Mouse (Mus musculus): ENCODE results near the gene Krt5. TPM values are rescaled to one million over a fixed set of nuclear protein-coding genes. Genes with fewer than 3 reads are reported as not detected.
A peak's percentile ranks its signal among the peaks of the same experiment; 100 is the strongest.
"Not testable (repeated sequence)": the region's sequence is repeated elsewhere in the genome, so short reads cannot be mapped to it uniquely, and the experiment has no call there.

The Krt5 gene
- total RNA-seq (2021): not detected

DNA sequence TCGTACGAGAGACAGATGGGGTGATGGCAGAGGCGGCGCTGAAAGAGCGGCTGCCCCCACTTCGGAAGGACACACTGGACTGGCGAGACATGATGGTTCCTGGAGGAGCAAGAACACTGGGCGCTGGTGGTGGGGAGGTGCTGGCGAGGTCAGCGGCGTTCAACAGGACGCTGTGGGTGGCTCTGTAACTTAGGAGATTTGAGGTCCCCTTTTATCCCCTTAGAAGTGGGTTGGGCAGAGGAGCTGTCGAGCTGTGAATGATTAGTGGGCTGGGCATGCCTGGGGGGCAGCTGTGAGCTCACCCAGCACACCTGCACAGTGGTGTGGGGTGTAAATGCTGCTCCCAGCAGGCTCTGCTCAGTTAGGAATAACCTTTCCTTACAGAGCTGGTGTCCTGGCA, at the start of gene Krt5:
TSS of gene Krt5 (minus strand) at position 179 of the 400 bp plus-strand sequence.
- intact Hi-C loops (cut with DNase I): no loop called here
- no peak for DNase-seq (ENCODE audit: low spot score in 2 of 2)

GRCm38 (mm10) chr15:101742711-101743110, 30.0 kb upstream of the Krt5 start, which contains the start of gene Krt71:
Krt71 (minus strand) TSS chr15:101743109.
- intact Hi-C loops (cut with DNase I): no loop called here
- DNase-seq (ENCODE audit: low spot score in 2 of 2): no peak

DNA sequence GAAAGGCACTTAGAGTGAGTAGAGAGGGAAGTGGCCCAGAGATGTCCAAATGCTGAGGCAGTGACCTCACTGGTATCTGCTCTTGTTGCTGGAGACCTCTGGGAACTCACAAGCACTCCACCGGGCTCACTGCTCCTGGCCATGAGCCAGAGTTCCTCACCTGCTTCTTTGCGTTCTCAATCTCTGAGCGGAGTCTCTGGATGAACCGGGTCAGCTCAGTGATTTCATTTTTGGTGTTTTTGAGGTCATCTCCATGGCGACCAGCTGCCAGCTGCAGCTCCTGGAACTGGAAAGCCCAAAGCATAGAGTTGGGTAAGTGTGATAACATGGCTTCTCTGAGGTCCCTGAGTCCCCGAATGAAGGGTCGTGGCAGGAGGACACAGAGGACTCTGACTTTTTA, 25.1 kb upstream of the Krt5 start:
- no peak for DNase-seq (ENCODE audit: low spot score in 2 of 2)
- intact Hi-C loops (cut with DNase I): no loop called here

DNA sequence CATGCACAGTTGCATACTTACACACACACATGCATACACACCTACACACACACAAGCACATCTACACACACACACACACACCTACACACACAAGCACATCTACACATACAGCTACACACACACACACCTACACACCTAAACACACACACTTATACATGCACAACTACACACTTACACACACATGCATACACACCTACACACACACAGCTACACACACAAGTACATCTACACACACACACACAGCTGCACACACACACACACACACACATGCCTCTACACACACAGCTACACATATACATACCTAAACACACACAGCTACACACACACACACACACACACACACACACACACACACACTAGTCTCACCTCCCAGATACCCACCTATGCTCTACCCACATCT, 18.0 kb upstream of the Krt5 start:
- intact Hi-C loops (cut with DNase I): no loop called here
- no peak for DNase-seq (ENCODE audit: low spot score in 2 of 2)

GRCm38 (mm10) chr15:101724686-101725085, 12.0 kb upstream of the Krt5 start:
- no peak for DNase-seq (ENCODE audit: low spot score in 2 of 2)
- intact Hi-C loops (cut with DNase I): no loop called here

DNA sequence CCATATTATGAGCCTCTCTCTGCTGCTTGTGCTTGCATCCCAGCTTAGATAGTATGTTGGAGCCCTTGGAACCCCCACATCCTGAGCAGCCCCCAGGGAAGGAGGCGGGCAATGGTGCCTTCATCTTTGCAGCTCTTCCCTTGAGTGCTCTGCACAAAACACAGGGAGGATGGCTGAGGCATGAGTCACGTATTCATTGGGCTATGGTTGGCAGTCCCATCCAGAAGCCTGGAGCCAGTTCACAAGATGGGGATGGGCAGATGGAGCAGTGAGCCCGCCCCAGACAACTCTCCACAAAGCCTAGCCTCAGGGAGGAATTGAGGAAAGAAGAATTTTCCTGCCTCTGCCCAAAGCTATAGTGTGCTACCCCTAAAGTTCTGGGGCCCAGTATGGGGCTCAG, 3.1 kb upstream of the Krt5 start:
- intact Hi-C loops (cut with DNase I): no loop called here

GRCm38 (mm10) chr15:101714356-101714755, 1.7 kb upstream of the Krt5 start:
- DNase-seq (ENCODE audit: low spot score in 2 of 2): no peak
- intact Hi-C loops (cut with DNase I): no loop called here

More for the DNA sequence above, 3.1 kb upstream of the Krt5 start:
- DNase-seq (ENCODE audit: low spot score in 2 of 2): peak in 1 of 2 experiments; percentile 42

DNA sequence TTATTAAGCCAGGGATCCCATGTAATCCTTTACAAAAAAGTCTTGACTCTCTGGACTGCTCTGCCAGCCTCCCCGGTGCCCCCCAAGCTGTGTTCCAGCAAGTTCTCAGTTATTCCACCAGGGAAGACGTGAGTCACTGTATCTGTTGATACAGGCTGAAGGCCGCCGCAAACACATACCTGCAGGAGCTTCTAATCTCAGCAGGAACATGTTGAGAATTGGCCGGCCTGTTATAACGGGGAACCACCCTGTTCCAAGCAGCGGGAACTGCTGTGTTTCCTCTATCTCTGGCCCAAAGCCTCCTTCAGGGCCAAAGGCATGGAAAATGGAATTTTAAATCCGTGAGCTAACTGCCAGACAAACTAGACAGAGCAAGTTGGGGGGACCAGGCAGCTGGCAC, 1.0 kb upstream of the Krt5 start:
- DNase-seq (ENCODE audit: low spot score in 2 of 2): no peak
- intact Hi-C loops (cut with DNase I): no loop called here

- intact Hi-C loops (cut with DNase I): no loop called here
- no peak for DNase-seq (ENCODE audit: low spot score in 2 of 2)
These were observed 4.0 kb downstream of the Krt5 start for GRCm38 (mm10) chr15:101708683-101709082.

DNA sequence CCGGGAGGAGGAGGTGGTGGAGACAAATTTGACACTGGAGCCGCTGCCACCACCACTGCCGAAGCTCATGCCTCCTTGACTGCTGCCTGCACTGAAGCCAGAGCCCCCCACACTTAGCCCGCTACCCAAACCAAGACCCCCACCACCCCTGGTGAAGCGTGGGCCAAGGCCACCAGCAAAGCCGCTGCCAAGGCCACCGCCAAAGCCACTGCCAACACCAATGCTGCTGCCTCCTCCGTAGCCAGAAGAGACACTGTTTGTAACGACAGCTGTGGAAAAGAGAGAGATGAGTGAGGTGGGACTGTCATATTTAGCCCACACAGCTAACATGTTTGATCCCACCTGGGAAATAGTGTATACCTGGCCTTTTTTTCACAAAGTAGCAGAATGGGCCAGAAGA, 5.2 kb downstream of the Krt5 start:
- DNase-seq (ENCODE audit: low spot score in 2 of 2): no peak
- intact Hi-C loops (cut with DNase I): no loop called here

DNA sequence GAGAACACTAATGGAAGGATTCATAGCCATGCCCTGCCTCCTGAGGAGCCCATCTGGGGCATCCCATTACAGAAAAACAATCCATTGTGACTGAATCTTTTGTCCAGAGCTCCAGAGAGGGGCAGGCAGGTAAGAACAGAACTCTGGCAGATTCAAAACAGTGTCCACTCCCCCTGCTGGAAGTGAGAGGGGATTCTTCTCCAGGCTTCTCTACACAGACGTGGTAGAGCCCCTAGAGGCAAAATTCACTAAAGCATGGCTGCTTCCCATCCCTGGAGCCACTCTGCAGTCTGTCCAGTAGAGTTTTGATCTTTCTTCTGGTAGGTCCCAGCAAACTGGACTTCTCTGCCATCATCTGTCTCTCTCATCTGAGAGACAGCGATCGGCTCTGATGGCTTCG, 8.6 kb downstream of the Krt5 start:
- DNase-seq (ENCODE audit: low spot score in 2 of 2): peak in 1 of 2 experiments; percentile 10
- intact Hi-C loops (cut with DNase I): no loop called here

- intact Hi-C loops (cut with DNase I): no loop called here
- no peak for DNase-seq (ENCODE audit: low spot score in 2 of 2)
These were observed 10.3 kb downstream of the Krt5 start for GRCm38 (mm10) chr15:101702380-101702779.

GRCm38 (mm10) chr15:101699866-101700265, 12.8 kb downstream of the Krt5 start:
- no peak for DNase-seq (ENCODE audit: low spot score in 2 of 2)
- intact Hi-C loops (cut with DNase I): no loop called here

GRCm38 (mm10) chr15:101699192-101699591, 13.5 kb downstream of the Krt5 start:
- no peak for DNase-seq (ENCODE audit: low spot score in 2 of 2)
- intact Hi-C loops (cut with DNase I): no loop called here

DNA sequence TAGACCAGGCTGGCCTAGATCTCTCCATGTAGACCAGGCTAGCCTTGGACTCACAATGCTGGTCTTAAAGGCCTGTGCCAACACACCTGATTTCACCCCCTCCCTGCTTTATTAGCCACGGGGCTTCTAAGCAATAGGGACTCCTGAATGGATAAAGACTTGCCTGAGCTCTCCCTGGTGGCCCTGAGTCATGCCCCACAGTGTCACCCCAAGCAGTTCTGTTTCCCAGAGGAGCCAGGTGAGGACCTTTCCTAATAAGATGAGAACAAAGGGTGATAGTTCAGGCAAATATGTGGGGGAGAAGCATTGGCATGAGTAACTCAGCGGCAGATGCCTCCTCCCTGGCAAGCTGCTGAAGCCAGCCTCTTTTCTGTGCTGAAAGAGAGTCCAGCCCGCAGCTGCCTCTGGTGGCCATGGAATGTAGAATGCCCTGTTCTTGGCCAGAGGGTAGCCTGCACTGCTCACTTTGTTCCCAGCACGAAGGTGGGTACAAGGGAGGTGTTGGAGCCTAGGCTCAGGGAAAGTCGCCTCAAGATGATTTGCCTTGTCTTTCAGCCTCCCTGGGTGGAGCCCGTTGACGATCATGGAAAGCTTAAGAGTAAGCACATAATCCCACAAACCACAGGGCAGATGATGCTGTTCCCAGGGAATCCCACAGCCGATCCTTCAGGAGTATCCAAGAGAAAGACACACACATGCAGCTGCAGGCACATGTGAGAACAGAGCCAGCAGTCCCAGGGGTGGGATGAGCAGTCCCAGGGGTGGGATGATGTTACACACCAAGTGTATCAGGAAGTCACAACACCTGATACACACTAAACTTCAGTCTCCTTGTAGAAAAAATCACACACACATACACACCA, 15.1 kb downstream of the Krt5 start:
- DNase-seq (ENCODE audit: low spot score in 2 of 2): no peak
- intact Hi-C loops (cut with DNase I): no loop called here

DNA sequence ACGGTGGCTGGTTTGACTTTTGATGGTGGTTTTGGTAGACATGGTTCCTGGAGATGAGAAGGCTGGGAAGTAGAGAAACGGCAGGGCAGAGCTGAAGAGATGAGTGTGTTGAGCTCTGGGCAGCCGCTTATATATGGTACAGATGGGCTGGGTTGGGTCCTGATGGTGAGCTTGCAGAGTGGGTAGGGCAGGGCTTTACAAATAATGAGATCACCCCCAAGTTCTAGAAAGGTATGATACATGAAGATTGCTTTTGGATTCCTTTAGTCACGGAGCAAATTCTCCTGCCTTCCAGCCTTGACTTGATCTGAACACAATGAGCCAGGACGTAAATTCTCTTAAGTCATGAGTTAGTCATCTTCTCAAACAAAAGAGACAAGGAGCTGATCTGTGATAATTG, 18.5 kb downstream of the Krt5 start, which contains the start of gene Krt6a:
TSS of gene Krt6a (minus strand) at position 101 of the 400 bp plus-strand sequence.
- intact Hi-C loops (cut with DNase I): no loop called here
- no peak for DNase-seq (ENCODE audit: low spot score in 2 of 2)

GRCm38 (mm10) chr15:101690460-101690859, 22.2 kb downstream of the Krt5 start:
- DNase-seq (ENCODE audit: low spot score in 2 of 2); intact Hi-C loops (cut with DNase I): not testable (repeated sequence)

- intact Hi-C loops (cut with DNase I): no loop called here
These were observed 24.5 kb downstream of the Krt5 start for GRCm38 (mm10) chr15:101688161-101688560.

DNA sequence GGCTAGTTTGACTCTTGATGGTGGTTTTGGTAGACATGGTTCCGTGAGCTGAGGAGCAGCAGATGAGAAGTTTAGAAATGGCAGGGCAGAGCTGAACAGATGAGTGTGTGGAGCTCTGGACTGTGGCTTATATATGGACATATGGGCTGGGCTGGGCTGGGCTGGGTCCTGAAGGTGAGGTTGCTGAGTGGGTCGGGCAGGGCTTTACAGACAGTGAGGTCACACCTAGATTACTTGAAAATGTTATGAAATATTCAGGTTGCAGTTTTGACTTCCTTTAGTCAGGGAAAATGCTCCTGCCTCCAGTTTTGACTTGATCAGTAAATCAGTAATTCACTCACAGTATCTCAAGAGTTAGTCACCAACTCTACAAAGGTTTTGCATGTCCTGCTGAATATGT, 32.5 kb downstream of the Krt5 start, which contains the start of gene Krt6b:
TSS of gene Krt6b (minus strand) at position 101 of the 400 bp plus-strand sequence.
- intact Hi-C loops (cut with DNase I): no loop called here
- DNase-seq (ENCODE audit: low spot score in 2 of 2): no peak

More at GRCm38 (mm10) chr15:101688161-101688560, 24.5 kb downstream of the Krt5 start:
- no peak for DNase-seq (ENCODE audit: low spot score in 2 of 2)

GRCm38 (mm10) chr15:101675978-101676377, 36.7 kb downstream of the Krt5 start:
- intact Hi-C loops (cut with DNase I): no loop called here
- no peak for DNase-seq (ENCODE audit: low spot score in 2 of 2)

All from left cerebral cortex, postnatal 25 days (tissue).